Mouse (Mus musculus) embryo, embryonic 9.5 days (tissue): ENCODE data around the gene Akap4.

Source experiments
- DNase-seq: peaks from one replicate; pipeline ENCODE4 v3.0.0-alpha.2; 2017; ENCODE audit errors: extremely low spot score

Gene Akap4

DNA sequence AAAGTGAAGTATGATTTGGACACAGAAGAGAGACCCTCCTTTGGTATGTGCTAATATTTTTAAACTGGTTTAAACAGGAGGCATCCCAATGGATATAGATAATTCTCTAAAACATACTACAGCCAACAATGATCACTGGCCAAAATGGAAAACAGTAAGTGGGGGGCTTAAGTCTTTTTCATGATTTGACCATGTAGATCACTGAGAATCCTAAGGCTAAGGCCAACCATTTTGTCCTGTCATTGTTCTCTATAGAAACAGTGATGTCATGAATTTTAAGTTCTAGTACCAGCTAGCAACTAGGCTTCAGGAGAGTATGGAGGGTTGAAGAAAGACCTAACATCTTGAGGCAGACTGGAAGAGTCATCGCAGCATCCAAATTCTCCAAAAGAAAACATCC lies at the start of gene Akap4:
Akap4 (plus strand) TSS at position 301 of the 400 bp plus-strand sequence.
- DNase-seq = no peak

DNA sequence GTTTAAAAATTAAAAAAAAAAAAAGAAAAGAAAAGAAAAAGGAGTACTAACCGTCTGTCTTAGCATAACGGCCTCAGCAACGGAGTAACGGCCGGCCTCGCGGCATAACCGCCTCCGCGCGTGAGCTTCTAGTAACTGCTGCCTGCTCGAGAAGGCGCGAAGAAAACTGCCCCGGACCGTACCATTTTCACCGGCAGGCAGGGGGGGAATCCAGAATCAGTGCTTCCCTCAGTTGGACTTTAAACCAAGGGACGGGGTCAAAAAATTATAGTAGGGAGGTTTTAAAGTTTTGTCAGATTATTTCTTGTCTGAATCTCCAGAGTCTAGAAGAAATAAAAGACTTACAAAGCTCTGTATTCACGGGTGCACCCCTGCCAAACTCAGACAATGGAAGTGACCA lies 25.8 kb upstream of the Akap4 start, which contains the start of gene Ccnb3:
Ccnb3 (minus strand) TSS at position 101 of the 400 bp plus-strand sequence.
- no peak for DNase-seq

DNA sequence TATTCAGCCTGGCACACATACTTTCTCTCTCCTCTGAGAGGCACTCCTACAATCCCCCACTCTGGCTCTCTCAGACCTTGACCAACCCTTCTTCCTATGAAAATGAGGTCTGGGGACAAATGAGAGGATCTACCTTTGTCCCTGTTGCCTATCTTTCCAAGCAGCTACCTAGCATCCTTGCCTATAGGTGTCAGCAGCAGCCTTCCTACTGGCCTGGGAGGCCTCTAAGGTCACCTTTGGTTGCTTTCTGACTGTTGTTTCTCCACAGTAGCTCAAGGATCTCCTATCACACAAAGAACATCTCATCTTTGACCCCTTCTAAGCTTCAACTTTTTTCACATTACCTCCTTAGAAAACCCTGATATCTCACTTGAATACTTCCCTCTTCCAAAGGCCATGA lies 10.3 kb upstream of the Akap4 start:
- DNase-seq = no peak

DNA sequence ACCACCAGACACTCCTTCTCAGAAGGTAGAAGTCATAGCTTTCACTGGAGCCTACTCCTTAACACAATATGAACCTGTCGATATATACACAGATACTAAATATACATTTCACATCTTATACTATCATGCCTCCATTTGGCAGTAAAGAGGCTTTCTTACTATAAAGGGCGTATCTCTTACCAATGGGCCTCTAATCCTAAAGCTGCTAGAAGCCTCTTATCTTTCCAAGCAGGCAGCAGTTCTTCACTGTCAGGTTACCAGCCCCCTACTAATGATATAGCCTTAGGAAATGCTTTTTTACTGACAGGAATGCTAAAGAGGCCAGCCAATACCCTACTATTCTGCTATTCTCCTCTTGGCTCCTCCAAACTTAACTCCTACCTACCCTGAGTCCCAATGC lies 9.7 kb upstream of the Akap4 start:
- DNase-seq = no peak

DNA sequence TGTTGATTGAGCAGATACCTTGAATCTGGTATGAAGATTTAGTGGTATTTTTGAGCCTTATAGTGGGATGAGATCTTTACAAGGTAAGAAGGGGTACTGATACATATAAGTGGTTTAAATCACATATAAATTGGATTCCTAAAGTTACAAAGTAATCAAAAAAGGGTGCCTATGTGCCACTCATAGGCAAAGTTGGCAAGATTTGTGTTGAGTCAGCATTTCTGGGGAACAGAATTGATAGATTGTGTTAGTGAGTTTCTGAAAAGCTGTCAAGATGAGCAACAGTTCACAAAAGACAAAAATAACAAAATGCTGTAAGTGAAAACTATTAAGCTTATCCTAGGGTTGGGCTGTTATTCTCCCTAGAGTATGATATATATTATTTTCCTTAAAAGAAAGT lies 3.2 kb upstream of the Akap4 start:
- no peak for DNase-seq

DNA sequence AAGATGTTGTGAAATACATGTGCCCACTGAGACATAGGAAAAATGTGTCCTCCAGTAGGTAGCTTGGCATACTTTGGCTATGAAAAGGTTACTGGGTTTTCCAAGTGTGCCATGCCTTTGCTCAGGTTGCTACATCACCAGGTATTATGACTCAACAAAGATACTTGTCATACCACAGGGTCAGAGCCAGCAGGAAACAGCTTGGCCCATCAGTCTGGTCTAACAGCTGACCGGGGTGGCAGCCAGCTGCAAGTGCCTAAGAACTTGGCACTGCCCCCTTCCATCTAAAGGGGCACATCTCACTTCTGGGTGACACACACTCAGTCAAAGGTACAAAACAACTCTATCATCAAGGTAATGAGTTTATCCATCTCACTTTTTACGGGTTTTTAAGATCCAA lies 683 bp downstream of the Akap4 start:
- DNase-seq = no peak

DNA sequence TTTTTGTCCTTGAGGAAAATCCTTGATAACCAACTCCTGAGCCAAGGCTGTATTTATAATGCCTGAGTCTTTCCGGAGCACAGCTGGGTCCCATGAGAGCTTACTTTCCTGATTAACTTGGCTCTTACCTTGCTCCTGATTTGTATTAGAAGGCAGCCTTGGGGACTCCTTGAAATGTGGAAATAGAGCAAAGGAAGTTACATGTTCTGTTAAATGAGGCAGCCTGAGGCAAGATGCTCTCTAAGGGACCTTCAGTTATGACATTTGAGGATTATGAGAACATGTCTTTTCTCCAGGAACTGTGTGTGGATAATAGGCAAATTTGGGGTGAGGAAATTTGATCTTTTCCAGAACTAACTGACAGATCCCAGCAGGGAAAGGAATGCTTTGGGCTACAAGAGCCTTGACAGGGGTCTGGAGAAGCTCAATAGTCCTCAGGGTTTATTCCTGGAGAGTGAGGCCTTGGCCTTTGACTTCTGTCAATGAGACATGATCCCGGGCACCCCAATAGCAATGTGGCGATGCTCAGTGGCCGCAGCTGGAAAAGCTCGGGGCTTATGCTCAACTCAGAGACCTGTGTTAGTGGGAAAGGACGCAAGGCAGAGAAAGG lies 12.6 kb downstream of the Akap4 start:
- DNase-seq = peak; percentile 1

DNA sequence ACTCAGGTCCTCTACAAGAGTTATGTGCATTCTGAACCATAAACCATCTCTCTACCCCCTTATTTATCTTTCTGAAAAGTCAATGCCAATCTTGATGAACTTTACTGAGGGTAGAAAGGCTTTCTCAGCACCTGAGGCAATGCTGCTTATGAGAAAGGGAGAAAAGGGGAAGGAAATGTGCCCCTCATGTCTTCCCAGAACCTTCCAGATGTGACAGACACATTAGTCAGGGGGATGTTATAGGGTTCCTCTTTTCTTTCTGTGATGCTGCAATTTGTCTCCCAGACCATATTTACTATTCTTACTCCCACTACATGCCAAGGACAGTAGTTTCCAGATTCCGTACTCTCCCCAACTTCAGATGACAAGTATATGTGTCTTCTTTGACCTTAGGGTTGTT lies 18.6 kb downstream of the Akap4 start:
- no peak for DNase-seq

DNA sequence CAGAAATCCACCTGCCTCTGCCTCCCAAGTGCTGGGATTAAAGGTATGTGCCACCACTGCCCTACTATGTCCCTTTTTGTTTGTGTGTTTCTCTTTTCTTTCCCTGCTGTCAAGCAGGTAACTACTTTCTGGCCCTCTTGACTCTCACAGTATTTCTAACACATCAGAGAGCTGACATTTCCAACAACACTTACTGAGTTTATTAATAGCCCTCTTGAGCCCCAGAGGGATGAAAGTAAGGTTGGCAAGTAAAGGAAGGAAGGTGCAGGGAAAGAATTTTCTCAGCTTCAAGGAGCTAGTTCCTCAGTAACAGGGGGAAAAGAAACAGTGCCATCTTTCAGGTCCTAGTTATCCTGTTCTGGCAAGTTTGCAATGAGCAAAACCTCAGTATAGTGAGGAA lies 23.0 kb downstream of the Akap4 start:
- no peak for DNase-seq

DNA sequence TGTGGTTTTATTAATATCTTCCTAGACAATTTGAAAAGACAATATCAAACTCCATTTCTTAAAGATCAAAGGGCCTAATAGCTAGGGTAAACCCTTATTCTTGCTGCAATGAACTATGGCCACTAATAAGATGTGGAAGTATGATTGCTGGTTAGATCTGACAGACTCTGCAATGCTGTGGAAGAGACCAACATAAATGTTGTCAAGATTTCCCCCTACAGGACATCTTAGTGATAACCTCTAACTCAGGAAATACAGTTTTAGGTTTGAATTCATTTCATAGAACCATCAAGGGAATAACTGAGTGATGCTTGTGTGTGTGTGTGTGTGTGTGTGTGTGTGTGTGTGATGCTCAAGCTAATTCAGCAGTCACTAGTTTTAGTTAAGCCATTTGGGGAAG lies 35.0 kb downstream of the Akap4 start:
- no peak for DNase-seq

DNA sequence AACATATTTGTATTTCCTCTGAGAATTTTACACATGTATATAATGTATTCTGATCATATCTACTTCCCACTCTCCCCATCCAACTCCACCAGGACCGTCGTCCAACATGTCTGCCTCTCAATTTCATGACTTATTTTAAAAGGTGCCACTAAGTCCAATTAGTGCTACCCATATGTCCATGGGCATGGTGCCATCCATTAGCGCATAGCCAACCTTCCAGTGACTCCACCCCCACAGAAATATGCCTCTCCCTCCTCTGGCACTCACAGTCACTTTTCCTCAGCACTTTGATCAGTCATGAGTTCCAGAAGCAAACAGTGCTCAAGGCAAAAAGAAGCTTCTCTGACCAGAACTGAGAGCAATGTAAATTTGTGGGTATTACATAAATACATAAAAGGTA lies 47.6 kb downstream of the Akap4 start:
- no peak for DNase-seq

DNA sequence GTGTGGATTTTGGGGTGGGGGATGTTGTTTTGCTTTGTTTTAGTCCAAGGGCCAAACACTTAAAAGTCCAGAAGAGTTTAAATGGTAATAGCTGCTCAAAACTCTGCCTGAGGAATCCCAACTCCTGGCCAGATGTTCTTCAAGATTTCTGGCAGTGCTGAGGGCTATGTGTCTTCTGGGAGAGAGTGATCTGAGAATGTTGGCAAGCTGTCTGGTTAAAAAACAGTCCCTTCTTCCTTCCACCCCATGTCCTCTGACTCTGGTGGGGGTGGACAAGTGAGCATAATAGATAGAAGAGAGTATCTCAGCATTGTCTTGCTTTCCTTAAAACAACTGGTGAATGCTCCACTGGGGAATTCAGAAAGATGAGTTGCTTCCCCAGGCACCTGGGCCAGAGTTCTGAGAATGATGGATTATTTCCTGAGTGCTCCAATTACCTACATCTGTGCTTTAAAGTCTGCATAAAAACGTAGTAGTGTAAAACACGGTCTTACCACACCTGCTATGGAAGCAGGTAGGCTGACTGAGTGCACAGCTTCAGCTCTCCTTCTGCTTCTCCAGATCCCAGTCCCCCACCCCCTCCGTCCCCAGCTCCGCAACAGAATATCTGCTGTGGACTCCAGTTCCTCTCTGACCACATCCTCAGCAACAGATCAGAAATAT lies 54.4 kb downstream of the Akap4 start:
- DNase-seq = no peak
